Mouse (Mus musculus): ENCODE results near the gene Ddc. TPM values are rescaled to one million over a fixed set of nuclear protein-coding genes. Genes with fewer than 3 reads are reported as not detected.

Ddc gene
- polyA plus RNA-seq, 1 experiment from 2014 or later, result 12.4 TPM

GRCm38 (mm10) chr11:11898496-11898895 lies 552 bp upstream of the Ddc start:
- no peaks in the 10 kb centered on the region for H3K9me3 ChIP-seq (ENCODE audit: low read length)
- no peaks in the 10 kb centered on the region for H3K27me3 ChIP-seq (replicated peaks; ENCODE audit: insufficient read depth, low read length)
- H3K4me3 ChIP-seq (ENCODE audit: low read depth, low read length), result no peak overlapping the region
- TF ChIP-seq EP300 (IDR thresholded peaks at IDR 0.05) (no peak), CTCF (IDR thresholded peaks at IDR 0.05) (no peak)
- H3K36me3 ChIP-seq (ENCODE audit: insufficient read depth, low read length), result no peaks in the 10 kb centered on the region
- no peak overlapping the region for H3K4me2 ChIP-seq (replicated peaks; ENCODE audit: low read depth, low read length)
- peaks cover 6% of the 10 kb centered on the region; the same call in 1 of the 2 replicates for H3K4me1 ChIP-seq (ENCODE audit: insufficient read depth, low read depth, low read length)
- no peak overlapping the region for H3K9ac ChIP-seq (replicated peaks; ENCODE audit: low read depth)
- ATAC-seq (no peak), DNase-seq (ENCODE audit: low spot score) (no peak)
- H3K27ac ChIP-seq (ENCODE audit: low read length), result no peak overlapping the region
- 94% methylated on average over 3 of the region's 3 CpGs for WGBS

- no peak for TF ChIP-seq CTCF (IDR thresholded peaks at IDR 0.05)
- TF ChIP-seq EP300 (IDR thresholded peaks at IDR 0.05), result no peak
- ATAC-seq (no peak), DNase-seq (ENCODE audit: low spot score) (no peak)
- Histone ChIP-seq H3K36me3 (ENCODE audit: insufficient read depth, low read length) (no peaks in the 10 kb centered on the region), H3K4me3 (ENCODE audit: low read depth, low read length) (no peak overlapping the region), H3K4me1 (ENCODE audit: insufficient read depth, low read depth, low read length) (peaks cover 6% of the 10 kb centered on the region; the same call in 1 of the 2 replicates), H3K27ac (ENCODE audit: low read length) (no peak overlapping the region), H3K9me3 (ENCODE audit: low read length) (no peaks in the 10 kb centered on the region), H3K9ac (replicated peaks; ENCODE audit: low read depth) (no peak overlapping the region), H3K27me3 (replicated peaks; ENCODE audit: insufficient read depth, low read length) (no peaks in the 10 kb centered on the region), H3K4me2 (replicated peaks; ENCODE audit: low read depth, low read length) (no peak overlapping the region)
- 81% methylated on average over 2 of the region's 2 CpGs for WGBS
These were observed 2.5 kb downstream of the Ddc start for GRCm38 (mm10) chr11:11895479-11895878.

- H3K27me3 ChIP-seq (replicated peaks; ENCODE audit: insufficient read depth, low read length), result no peaks in the 10 kb centered on the region
- H3K36me3 ChIP-seq (ENCODE audit: insufficient read depth, low read length), result no peaks in the 10 kb centered on the region
- no peak overlapping the region for H3K27ac ChIP-seq (ENCODE audit: low read length)
- no peak overlapping the region for H3K4me2 ChIP-seq (replicated peaks; ENCODE audit: low read depth, low read length)
- no peaks in the 10 kb centered on the region for H3K9me3 ChIP-seq (ENCODE audit: low read length)
- no peak for TF ChIP-seq EP300 (IDR thresholded peaks at IDR 0.05)
- no peak for TF ChIP-seq CTCF (IDR thresholded peaks at IDR 0.05)
- no peak for ATAC-seq
- H3K4me1 ChIP-seq (ENCODE audit: insufficient read depth, low read depth, low read length), result peaks cover 6% of the 10 kb centered on the region; the same call in 1 of the 2 replicates
- H3K4me3 ChIP-seq (ENCODE audit: low read depth, low read length), result no peak overlapping the region
- 61% methylated on average over 1 of the region's 1 CpGs for whole genome bisulfite sequencing
- no peak overlapping the region for H3K9ac ChIP-seq (replicated peaks; ENCODE audit: low read depth)
- no peak for DNase-seq (ENCODE audit: low spot score)
These were observed 4.2 kb downstream of the Ddc start for GRCm38 (mm10) chr11:11893769-11894168.

- Histone ChIP-seq H3K4me3 (ENCODE audit: low read depth, low read length) (no peak overlapping the region), H3K27me3 (replicated peaks; ENCODE audit: insufficient read depth, low read length) (no peaks in the 10 kb centered on the region), H3K4me2 (replicated peaks; ENCODE audit: low read depth, low read length) (no peak overlapping the region; the same call in 1 of the 2 replicates), H3K9me3 (ENCODE audit: low read length) (no peaks in the 10 kb centered on the region), H3K27ac (ENCODE audit: low read length) (no peak overlapping the region), H3K4me1 (ENCODE audit: insufficient read depth, low read depth, low read length) (0 out of 2 replicates have a peak, but pooled peaks cover under 1% of the 10 kb centered on the region), H3K36me3 (ENCODE audit: insufficient read depth, low read length) (no peaks in the 10 kb centered on the region), H3K9ac (replicated peaks; ENCODE audit: low read depth) (no peak overlapping the region)
- DNase-seq (ENCODE audit: low spot score), result no peak
- WGBS, result 28% methylated on average over 10 of the region's 10 CpGs
- no peak for ATAC-seq
- TF ChIP-seq EP300 (IDR thresholded peaks at IDR 0.05) (no peak), CTCF (IDR thresholded peaks at IDR 0.05) (no peak)
These were observed 4.8 kb downstream of the Ddc start for GRCm38 (mm10) chr11:11892993-11893602.

GRCm38 (mm10) chr11:11891832-11892231 lies 6.1 kb downstream of the Ddc start:
- H3K9me3 ChIP-seq (ENCODE audit: low read length), result no peaks in the 10 kb centered on the region
- ATAC-seq (no peak), DNase-seq (ENCODE audit: low spot score) (no peak)
- no peaks in the 10 kb centered on the region for H3K36me3 ChIP-seq (ENCODE audit: insufficient read depth, low read length)
- H3K4me2 ChIP-seq (replicated peaks; ENCODE audit: low read depth, low read length), result no peak overlapping the region
- H3K4me1 ChIP-seq (ENCODE audit: insufficient read depth, low read depth, low read length), result no peaks in the 10 kb centered on the region
- no peak overlapping the region for H3K4me3 ChIP-seq (ENCODE audit: low read depth, low read length)
- no peak overlapping the region for H3K27ac ChIP-seq (ENCODE audit: low read length)
- H3K27me3 ChIP-seq (replicated peaks; ENCODE audit: insufficient read depth, low read length), result no peaks in the 10 kb centered on the region
- TF ChIP-seq EP300 (IDR thresholded peaks at IDR 0.05), result no peak
- TF ChIP-seq CTCF (IDR thresholded peaks at IDR 0.05), result no peak
- no peak overlapping the region for H3K9ac ChIP-seq (replicated peaks; ENCODE audit: low read depth)

- H3K27me3 ChIP-seq (replicated peaks; ENCODE audit: insufficient read depth, low read length), result no peaks in the 10 kb centered on the region
- no peaks in the 10 kb centered on the region for H3K36me3 ChIP-seq (ENCODE audit: insufficient read depth, low read length)
- no peak overlapping the region for H3K27ac ChIP-seq (ENCODE audit: low read length)
- no peak for TF ChIP-seq EP300 (IDR thresholded peaks at IDR 0.05)
- no peak for TF ChIP-seq CTCF (IDR thresholded peaks at IDR 0.05)
- H3K9ac ChIP-seq (replicated peaks; ENCODE audit: low read depth), result no peak overlapping the region
- no peak overlapping the region for H3K4me2 ChIP-seq (replicated peaks; ENCODE audit: low read depth, low read length)
- DNase-seq (ENCODE audit: low spot score), result no peak
- ATAC-seq, result no peak
- H3K4me1 ChIP-seq (ENCODE audit: insufficient read depth, low read depth, low read length), result no peaks in the 10 kb centered on the region
- 72% methylated on average over 10 of the region's 10 CpGs for WGBS
- no peak overlapping the region for H3K4me3 ChIP-seq (ENCODE audit: low read depth, low read length)
- H3K9me3 ChIP-seq (ENCODE audit: low read length), result no peaks in the 10 kb centered on the region
These were observed 7.7 kb downstream of the Ddc start for GRCm38 (mm10) chr11:11890139-11890741.
